Mouse (Mus musculus) stomach, postnatal 0 days (tissue): ENCODE results near the gene Rnd1. TPM values are rescaled to one million over a fixed set of nuclear protein-coding genes. Genes with fewer than 3 reads are reported as not detected.

Experiments
- ATAC-seq: fragments of 200-750 bp; cut with Nextera tagmentation; 2 replicates; pipeline ENCODE4 v1.8.0; 2017; ENCODE audit not compliant: low FRiP score, low TSS enrichment
- DNase-seq: peaks from one replicate; pipeline ENCODE4 v3.0.0-alpha.2; 2016; ENCODE audit warnings: low spot score
- H3K27ac ChIP-seq: fragments of 300-500 bp; sonication (generic); replicated peaks from 2 replicates; pipeline ENCODE4 v1.5.1; 2014; ENCODE audit warnings: mild to moderate bottlenecking, control low read depth
- H3K27me3 ChIP-seq: fragments of 300-500 bp; sonication (generic); 2 replicates; pipeline ENCODE4 v1.6.1; 2014; ENCODE audit warnings: low read length; ENCODE audit not compliant: control insufficient read depth, insufficient read depth
- H3K36me3 ChIP-seq: fragments of 300-500 bp; sonication (generic); 2 replicates; pipeline ENCODE4 v1.6.1; 2014; ENCODE audit warnings: low read length, mixed read lengths; ENCODE audit not compliant: control insufficient read depth, insufficient read depth
- H3K4me1 ChIP-seq: fragments of 300-500 bp; sonication (generic); replicated peaks from 2 replicates; pipeline ENCODE4 v1.6.1; 2014; ENCODE audit warnings: antibody characterized with exemption; ENCODE audit not compliant: control insufficient read depth, insufficient read depth
- H3K4me2 ChIP-seq: fragments of 300-500 bp; sonication (generic); replicated peaks from 2 replicates; pipeline ENCODE4 v1.6.1; 2014; ENCODE audit warnings: low read depth, mild to moderate bottlenecking, control low read depth, moderate library complexity
- H3K4me3 ChIP-seq: fragments of 300-500 bp; sonication (generic); 2 replicates; pipeline ENCODE4 v1.5.1; 2014; ENCODE audit warnings: low read depth, low read length, control low read depth
- H3K9ac ChIP-seq: fragments of 300-500 bp; sonication (generic); 2 replicates; pipeline ENCODE4 v1.6.1; 2014; ENCODE audit warnings: mild to moderate bottlenecking, low read length, control low read depth, mixed read lengths
- H3K9me3 ChIP-seq: fragments of 300-500 bp; sonication (generic); 2 replicates; pipeline ENCODE4 v1.6.1; 2016; ENCODE audit warnings: low read length; ENCODE audit not compliant: control insufficient read depth
- CTCF ChIP-seq: IDR thresholded peaks from 2 replicates; pipeline ENCODE4 v1.5.1; 2016; ENCODE audit warnings: antibody characterized with exemption, low read depth, mild to moderate bottlenecking, moderate library complexity
- EP300 ChIP-seq: optimal IDR thresholded peaks from 2 replicates; pipeline ENCODE3; 2016; ENCODE audit warnings: antibody characterized with exemption
- WGBS: fragments of 180-500 bp; shearing (Covaris S2); extraction: QIAGEN DNeasy Blood & Tissue Kit; methylation state at CpG from one replicate; pipeline ENCODE4 v1.1.7; 2014; 5-methylcytosine and 5-hydroxymethylcytosine counted together
- polyA plus RNA-seq: library from polyadenylated mRNA; unstranded; fragments of >200 nt; fragmentation: Nextera tagmentation; extraction: Ambion mirVana; gene quantifications from 2 replicates; pipeline ENCODE4 v1.2.1, GENCODE M21; 2015

Gene Rnd1
- polyA plus RNA-seq, 1 experiment from 2014 or later = 0.35 TPM

DNA sequence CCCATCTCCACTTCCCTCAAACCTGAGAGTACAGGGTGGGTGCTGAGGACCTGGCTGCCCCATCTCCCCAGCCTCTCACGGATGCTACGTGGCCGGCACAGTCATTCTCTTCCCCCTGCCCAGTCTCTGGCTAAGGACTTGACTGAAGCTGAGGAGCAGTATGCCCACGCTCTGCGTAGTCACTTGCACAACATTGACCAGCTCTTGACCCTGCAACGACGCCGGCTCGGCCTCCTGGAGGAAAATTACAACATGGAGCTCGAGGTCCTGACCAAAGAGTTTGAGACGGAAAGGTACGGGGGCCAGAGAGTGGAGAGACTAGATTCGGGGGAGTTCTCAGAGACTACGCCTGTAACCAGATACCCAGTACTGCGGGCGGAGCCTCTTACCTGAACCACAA is 40.0 kb upstream of the Rnd1 start:
- 62% methylated on average over 16 of the region's 16 CpGs for WGBS
- H3K9me3 ChIP-seq = no peaks in the 10 kb centered on the region
- DNase-seq (no peak), ATAC-seq (no peak)
- H3K36me3 ChIP-seq = no peaks in the 10 kb centered on the region
- H3K4me1 ChIP-seq = no peaks in the 10 kb centered on the region
- no peak overlapping the region for H3K4me2 ChIP-seq
- no peak overlapping the region for H3K9ac ChIP-seq
- TF ChIP-seq CTCF = no peak
- TF ChIP-seq EP300 = no peak
- H3K4me3 ChIP-seq = no peak overlapping the region
- H3K27me3 ChIP-seq = no peaks in the 10 kb centered on the region
- no peak overlapping the region for H3K27ac ChIP-seq

DNA sequence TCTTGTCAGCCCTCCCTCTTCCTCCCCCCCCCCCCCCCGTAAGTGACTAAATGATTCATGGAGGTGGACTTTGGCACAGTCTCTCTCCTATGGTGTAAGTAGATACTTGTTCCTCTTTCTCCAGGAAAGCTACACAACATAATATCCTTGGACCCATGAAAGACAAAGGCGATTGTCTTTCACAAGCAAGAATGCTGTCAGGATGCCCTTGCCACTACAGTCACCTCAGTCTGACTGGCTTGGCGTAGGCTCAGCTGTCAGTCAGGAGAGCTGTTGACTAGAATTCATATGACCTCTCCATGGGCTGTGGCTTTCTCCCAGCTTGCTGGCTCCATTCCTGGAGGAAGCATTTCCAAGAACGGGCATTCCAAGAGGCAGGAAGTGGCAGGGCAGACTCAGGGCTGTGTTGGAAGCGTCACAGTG is 37.0 kb upstream of the Rnd1 start:
- H3K9me3 ChIP-seq = no peaks in the 10 kb centered on the region
- no peak overlapping the region for H3K4me2 ChIP-seq
- no peak overlapping the region for H3K27ac ChIP-seq
- H3K36me3 ChIP-seq = no peaks in the 10 kb centered on the region
- DNase-seq (no peak), ATAC-seq (peak; percentile 64)
- H3K27me3 ChIP-seq = no peaks in the 10 kb centered on the region
- no peak overlapping the region for H3K9ac ChIP-seq
- TF ChIP-seq EP300 (no peak), CTCF (no peak)
- WGBS = 63% methylated on average over 5 of the region's 5 CpGs
- H3K4me3 ChIP-seq = no peak overlapping the region
- H3K4me1 ChIP-seq = no peaks in the 10 kb centered on the region

DNA sequence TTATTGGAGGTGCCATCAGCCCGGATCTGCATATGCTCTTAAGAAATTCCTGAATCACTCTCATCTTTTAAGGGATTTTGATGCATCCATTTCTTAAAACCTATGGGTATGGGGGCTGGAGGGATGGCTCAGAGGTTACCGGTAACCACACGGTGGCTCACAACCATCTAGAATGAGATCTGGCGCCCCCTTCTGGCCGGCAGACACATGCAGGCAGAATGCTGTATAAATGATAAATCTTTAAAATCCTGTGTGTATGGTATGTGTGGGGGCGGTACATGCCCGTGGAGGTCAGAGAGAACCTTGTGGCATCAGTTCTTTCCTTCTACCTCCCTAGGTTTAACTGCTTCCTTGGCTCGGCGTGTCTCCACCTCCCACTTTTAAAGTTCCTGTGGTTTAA is 33.2 kb upstream of the Rnd1 start:
- no peaks in the 10 kb centered on the region for H3K27me3 ChIP-seq
- 17% methylated on average over 9 of the region's 9 CpGs for WGBS
- ATAC-seq (peak; percentile 31; the same call in 1 of the 2 replicates), DNase-seq (peak; percentile 79)
- H3K9me3 ChIP-seq = no peaks in the 10 kb centered on the region
- H3K9ac ChIP-seq = no peak overlapping the region
- no peak overlapping the region for H3K27ac ChIP-seq
- no peak overlapping the region for H3K4me2 ChIP-seq
- no peaks in the 10 kb centered on the region for H3K4me1 ChIP-seq
- TF ChIP-seq CTCF = peak; percentile 85
- no peak for TF ChIP-seq EP300
- H3K36me3 ChIP-seq = no peaks in the 10 kb centered on the region
- no peak overlapping the region for H3K4me3 ChIP-seq

DNA sequence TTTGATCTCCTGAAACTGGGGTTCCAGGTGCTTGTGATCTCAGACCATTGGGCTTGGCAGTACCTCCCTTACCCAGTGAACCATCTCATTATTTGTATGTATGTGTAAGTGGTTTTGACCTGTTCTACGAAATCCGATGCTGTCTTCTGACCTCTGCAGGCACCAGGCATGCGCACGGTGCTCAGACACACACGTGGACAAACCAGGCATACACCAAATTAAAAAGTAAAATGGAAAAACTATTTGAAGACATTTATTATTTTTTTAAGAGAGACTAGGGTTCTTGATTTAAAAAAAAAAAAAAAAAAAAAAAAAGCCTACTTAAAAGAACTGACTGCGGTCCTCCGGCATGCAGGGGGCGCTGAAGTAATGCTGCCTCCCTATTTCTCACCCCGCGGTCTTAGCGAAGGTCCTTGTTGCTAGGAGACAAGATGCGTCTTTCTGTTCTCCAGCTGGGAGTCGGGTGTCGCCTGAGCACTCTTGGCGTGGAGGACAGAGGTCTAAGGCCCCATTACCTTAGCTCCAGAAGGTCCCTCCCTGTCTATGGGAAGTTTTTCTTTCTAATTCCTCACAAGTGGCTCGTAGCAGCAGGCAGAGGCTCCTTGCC is 30.6 kb upstream of the Rnd1 start, which contains the start of gene Ccdc65:
Gene Ccdc65, plus strand, starts transcription at position 442 of the 607 bp plus-strand sequence.
- Histone ChIP-seq H3K27me3 (no peaks in the 10 kb centered on the region), H3K9ac (0 out of 2 replicates have a peak within 1 kb of the TSS, but pooled peaks have one; percentile 38), H3K4me2 (peak within 1 kb of the TSS; percentile 51), H3K27ac (no peak within 1 kb of the TSS), H3K4me3 (peak within 1 kb of the TSS; percentile 33), H3K9me3 (no peaks in the 10 kb centered on the region), H3K4me1 (no peaks in the 10 kb centered on the region), H3K36me3 (no peaks in the 10 kb centered on the region)
- WGBS = 21% methylated on average over 16 of the region's 16 CpGs
- peak; percentile 88 for DNase-seq
- peak; percentile 86 for ATAC-seq
- TF ChIP-seq CTCF (peak; percentile 87), EP300 (no peak)

DNA sequence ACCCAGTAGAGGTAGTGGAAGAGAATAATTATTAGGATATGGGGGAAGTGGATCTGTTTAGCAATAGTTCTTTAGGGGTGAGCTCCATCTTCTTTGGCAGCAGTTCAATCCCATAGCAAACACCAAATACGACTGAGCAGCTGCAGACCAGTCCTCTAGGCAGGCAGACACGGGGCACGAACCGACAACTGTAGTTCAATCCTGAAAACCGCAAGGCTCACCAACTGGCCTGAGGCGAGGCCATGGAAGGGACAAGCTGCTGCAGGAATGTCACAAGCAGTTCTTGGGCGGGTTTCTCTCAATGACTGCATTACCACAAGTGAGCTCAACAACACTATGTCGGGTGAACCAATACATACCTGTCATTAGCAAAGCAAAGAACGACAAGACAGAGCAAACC is 27.1 kb upstream of the Rnd1 start:
- Histone ChIP-seq H3K36me3 (no peaks in the 10 kb centered on the region), H3K9me3 (no peaks in the 10 kb centered on the region), H3K4me2 (no peak overlapping the region), H3K4me1 (no peaks in the 10 kb centered on the region), H3K9ac (no peak overlapping the region), H3K4me3 (no peak overlapping the region), H3K27me3 (0 out of 2 replicates have a peak, but pooled peaks cover 2% of the 10 kb centered on the region), H3K27ac (no peak overlapping the region)
- DNase-seq (no peak), ATAC-seq (no peak)
- 49% methylated on average over 9 of the region's 9 CpGs for WGBS
- no peak for TF ChIP-seq CTCF
- TF ChIP-seq EP300 = no peak
